Mouse (Mus musculus) layer of hippocampus, adult 18-20 months (tissue): ENCODE measurements around the gene Mdm2. TPM values are rescaled to one million over a fixed set of nuclear protein-coding genes. Genes with fewer than 3 reads are reported as not detected.
A peak's percentile ranks its signal among the peaks of the same experiment; 100 is the strongest.
"Not testable (repeated sequence)": the region's sequence is repeated elsewhere in the genome, so short reads cannot be mapped to it uniquely, and the experiment has no call there.

ENCODE experiments used
- DNase-seq, 2 experiments: peaks; one replicate each; pipeline ENCODE4 v3.0.0; 2022; ENCODE audit warnings: low spot score in 2 of 2
- total RNA-seq, 2 experiments: library from RNA; stranded (reverse); gene quantifications; 2 replicates each; pipeline ENCODE4 v1.2.3; 2021

The Mdm2 gene
- total RNA-seq, 2 experiments from 2014 or later = 54.3 to 61.9 TPM

DNA sequence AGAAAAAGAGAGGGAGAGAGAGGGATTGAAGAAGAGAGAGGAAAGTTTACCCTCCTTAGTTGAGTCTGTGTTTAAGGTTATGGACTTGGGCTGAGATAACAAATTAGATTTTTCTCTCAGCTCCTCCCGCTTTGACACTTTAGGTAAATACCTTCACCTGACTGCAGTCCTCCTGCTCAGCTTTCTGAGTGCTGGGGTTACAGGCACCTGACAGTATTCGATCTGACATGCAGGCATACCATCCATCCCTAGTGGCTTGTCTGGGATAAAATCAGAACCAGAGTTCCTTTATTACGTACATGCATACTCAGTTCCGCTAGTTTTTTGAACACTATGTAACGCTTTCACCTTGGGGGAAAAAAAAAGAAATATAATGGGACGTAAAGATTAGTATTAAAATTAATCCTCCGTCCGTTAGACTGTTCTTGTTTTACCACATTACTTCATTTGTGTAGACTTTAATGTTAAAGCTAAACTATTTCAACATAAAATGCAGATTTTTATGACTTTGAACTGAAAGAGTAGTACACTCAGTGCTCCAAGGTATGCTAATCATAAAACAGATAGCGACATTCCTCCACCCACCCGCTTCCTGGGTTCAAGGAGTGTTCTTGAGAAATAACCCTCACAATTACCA, 38.6 kb upstream of the Mdm2 start:
- no peak for DNase-seq

DNA sequence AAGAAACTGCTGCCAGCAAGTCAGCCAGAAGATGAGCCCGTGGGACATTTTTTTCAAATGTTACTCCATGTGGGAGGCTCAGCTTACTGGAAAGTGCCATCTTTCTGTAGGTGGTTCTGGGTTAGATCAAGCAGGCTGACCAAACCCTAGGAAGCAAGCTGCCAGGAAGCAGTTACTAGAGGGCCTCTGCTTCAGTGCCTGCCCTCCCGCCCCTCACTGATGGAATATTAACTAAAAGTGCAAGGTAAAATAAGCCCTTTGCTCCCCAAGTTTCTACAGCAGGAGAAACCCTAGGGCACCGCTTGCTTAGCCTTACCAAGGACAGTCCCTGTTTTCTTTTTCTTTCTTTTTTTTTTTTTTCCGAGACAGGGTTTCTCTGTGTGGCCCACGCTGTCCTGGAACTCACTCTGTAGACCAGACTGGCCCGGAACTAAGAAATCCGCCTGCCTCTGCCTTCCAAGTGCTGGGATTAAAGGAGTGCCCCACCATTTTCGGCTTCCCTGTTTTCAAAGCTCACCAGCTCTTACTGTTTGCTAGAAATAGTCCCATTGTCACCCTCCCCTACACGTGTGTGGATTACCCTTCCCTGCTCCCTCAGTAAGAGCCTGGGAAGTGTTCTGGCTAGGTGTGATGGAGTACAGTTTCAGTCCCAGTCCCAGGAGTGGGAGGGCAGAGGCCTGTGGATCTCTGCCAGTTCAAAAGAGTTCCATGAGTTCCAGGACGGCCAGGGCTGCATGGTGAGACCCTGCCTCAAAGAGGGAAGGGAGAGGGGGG, 37.9 kb upstream of the Mdm2 start:
- DNase-seq = no peak

DNA sequence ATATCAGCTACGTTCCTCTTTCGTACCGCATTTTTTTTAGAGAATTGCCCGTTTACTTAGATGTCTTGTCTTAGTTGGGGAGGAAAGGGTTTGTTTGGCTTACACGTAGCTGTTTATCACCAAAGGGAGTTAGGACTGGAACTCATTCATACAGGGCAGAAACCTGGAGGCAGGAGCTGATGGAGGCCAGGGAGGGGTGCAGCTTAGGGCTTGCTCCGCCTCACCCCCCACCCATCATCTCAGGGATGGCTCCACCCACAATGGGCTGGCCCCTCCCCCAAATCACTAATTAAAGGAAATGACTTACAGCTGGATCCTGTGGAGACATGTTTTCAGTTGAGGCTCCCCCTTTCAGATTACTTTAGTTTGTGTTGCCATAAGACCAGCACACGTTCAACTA, 37.2 kb upstream of the Mdm2 start:
- DNase-seq = no peak

DNA sequence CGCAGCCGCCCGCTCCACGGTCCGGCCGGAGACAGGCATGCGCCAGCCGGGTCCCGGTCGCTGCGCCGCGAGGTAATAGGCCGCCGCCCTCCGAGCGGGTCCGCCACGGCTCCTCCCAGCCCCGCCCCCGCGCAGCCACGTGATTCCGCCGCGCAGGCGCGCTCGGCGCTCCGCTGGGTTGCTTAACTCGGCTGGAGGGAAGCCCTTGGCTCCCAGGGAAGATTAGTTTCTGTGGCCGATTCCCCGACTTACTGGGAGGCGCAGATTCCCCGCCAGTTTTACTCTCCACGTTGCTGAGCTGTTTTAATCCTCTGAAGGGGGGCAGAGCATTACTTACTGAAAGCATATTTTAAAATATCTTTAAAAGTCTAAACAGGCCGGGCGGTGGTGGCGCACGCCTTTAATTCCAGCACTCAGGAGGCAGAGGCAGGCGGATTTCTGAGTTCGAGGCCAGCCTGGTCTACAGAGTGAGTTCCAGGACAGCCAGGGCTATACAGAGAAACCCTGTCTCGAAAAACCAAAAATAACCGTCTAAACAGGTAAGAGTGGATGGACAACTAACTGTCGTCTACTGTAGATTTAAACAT, 35.8 kb upstream of the Mdm2 start, which contains the start of gene Slc35e3:
Gene Slc35e3 (minus strand): TSS at position 69 of the 587 bp plus-strand sequence.
- DNase-seq = peak; percentile 94 to 95

DNA sequence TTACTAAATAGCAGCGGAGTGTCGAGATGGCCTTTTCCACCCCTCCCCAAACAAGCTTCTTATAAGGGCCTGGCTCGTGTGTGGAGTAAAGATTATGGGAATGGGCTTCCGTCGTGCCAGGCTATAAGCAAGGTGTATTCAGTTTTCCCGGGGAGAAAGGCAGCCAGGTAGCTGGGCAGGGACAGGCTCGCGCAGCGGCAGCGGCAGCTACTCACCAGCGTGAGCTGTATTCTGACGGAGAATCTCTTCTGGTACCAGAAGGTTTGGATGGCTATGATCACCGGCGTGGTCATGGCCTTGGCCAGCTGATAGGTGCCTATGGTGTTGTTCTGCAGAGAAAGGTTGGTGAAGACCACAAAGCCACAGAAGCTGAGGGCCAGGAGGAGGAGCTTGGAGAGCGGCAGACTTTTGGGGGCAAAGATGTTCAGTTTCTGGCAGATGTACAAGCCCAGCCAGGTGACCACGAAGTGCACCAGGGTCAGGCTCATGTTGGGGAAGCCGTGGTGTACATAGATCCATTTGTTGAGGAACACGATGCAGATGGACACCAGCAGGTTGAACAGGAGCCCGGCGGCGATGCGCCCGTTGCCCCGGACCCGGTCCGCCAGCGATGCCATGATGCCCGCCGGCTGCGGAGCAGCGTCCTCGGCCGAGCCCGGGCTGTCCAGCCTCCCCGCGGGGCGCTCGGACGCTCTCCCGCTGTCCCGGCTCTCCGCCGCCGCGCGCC, 35.2 kb upstream of the Mdm2 start:
- DNase-seq = not testable (repeated sequence)

DNA sequence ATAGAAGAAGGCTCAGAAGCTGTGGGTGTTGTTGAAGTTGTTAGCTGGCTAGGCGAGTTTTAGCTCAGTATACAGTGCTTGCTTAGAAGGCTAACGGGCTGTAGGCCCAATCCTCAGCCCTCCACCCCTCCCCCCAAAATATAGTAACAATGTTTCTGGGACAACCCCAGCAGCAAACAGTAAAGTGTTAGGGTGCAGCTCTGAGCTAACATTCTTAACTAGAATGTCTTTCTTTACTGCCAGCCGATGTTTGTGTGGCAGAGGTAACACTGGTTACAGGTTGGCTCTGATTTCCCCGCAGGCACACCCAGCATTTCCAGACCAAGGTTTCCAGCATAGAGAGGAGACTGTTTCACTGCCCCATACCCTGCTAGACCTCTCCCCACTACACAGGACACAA, 33.4 kb upstream of the Mdm2 start:
- no peak for DNase-seq

DNA sequence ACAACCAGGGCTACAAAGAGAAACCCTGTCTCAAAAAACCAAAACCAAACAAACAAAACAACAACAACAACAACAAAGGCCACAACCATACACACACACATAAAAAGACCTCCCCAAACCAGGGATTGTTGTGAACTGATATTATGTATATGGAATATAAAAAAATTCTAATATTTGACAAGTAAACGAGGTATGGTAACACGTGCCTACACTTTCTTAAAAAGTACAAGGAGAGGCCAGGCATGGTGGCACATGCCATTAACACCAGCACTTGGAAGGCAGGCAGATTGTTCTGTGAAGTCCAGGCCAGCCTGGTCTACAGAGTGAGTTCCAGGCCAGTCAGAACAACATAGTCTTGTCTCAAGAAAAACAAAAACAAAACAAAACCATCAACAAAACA, 32.6 kb upstream of the Mdm2 start:
- no peak for DNase-seq

DNA sequence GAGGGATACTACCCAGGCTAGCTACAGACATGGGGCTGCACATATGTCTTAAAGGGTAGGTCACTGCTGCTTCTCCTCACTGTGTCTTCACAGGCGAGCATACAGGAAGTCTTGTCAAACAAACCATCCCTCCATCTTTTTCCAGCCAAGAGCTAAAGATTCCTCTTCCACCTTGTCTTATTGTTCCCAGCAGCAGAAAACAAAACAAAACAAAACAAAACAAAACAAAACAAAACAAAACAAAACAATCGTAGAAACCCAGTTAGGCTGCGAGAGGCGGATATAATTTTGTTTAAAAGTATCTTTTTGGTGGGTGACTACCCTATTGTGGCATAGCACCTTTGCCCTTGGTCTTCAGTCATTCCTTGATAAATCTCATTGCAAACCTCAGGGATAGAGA, 32.1 kb upstream of the Mdm2 start:
- no peak for DNase-seq

DNA sequence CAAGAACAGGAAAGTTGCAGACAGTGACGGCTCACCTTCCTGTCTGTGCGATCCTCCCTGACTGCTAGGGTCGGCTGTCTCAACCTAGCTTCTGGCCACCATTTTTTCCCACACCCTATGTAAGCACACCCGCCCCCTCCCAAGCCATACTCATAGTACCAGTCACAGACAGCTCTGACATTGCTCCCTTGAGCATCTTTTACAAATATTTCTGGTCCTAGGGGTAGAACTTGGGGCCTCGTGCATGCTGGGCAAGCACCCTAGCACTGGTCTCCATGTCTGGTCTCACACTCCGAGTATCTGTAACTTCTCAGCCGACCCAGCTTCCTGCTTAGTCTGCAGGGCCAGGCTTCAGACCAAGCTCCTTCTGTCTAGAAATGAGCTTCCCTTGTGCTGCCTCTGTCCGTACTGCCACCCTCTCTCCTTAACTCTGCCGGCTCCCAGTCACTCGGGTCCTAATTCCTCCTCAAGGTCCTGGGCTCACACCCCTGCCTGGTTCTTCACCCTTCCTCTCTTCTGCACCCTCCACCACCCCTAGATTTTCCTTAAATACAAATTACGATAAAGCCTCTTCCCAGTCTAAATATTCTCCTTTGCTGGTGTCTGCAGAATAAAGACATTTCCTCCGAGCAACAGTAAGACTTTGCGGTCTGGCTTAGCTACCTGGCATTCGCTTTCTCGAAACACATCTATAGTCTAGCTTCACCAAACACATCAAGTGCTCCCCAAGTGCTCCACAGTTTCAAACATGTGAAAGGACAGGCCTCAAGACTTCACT, 31.3 kb upstream of the Mdm2 start:
- DNase-seq = no peak

DNA sequence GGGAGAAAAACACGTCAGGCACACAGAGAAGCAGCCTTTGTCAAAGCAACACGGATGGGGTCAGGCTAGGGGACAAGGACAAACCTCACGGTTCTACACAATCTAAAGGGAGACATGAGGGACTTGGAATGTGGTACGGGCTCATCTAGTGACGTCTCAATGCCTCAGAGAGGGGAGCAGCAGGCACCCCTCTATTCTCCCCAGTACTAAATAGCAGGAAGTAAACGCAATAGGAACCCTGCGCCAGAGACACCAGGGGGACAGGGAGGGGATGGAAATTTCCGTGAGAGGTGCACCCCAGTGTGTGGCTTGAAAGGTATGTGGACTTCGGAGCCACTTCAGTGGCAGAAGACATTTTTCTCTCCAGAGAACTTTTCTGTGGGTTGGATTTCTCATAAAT, 30.4 kb upstream of the Mdm2 start:
- DNase-seq = no peak

DNA sequence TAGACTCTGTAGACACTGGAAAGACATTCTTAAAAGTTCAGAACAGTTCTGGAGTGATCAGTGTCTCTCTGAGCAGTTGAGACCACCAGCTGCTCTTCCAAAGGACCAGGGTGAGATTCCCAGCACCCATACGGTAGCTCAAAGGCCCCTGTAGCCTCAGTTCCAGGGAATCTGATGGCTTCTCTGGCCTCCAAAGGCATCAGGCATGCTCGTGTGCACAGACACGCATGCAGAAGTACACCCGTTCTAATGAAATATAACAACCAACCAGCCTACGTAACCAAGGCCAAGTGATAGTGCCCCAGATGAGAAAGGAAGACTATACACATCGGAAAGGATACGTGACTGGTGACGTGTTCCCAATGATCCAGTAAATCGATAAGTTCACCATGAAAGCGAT, 29.6 kb upstream of the Mdm2 start:
- DNase-seq = no peak

DNA sequence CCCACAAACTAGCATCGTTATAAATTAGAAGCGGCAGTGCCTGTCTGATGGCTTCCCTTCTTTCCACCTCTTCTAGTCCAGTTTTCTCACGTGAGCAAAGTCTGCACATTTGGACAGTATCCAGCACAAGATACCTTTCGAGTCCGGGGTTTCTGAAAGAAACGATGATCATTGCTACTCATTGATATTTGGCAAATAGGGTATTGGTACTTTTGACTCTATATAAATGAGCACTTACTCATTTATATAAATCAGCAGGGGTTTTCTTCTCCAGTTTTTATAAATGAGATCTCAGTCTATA, 29.0 kb upstream of the Mdm2 start:
- no peak for DNase-seq

DNA sequence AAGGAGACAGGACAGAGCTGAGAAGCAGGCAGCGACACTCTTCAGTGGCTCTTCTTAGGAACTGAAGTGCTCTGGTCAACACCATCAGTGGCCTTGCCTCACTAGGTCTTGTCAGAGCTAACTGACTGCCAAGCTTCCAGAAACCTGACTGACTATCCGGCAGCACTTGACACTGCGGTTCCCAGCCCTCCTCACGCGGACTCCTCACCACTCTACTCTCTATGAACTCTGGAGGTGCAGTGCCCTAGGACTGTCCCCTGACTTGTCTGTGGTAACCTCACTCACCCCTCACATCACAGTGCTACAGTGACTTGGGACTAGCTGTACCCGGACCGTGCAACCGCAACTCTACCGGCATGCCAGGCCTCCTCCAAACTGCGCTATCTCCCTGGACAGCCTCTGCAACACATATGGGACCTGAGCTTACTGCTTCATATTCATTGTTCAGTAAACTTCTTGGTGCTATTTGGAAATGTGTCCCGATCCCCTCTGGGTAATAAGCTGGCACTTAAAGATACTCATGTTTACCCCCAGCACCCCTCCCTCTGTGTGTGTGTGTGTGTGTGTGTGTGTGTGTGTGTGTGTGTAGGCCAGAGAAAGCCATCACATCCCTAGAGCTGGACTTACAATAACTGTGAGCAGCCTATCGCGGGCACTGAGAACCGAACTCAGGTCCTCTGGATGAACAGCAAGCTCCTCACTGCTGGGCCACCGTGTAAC, 28.5 kb upstream of the Mdm2 start:
- DNase-seq = no peak

DNA sequence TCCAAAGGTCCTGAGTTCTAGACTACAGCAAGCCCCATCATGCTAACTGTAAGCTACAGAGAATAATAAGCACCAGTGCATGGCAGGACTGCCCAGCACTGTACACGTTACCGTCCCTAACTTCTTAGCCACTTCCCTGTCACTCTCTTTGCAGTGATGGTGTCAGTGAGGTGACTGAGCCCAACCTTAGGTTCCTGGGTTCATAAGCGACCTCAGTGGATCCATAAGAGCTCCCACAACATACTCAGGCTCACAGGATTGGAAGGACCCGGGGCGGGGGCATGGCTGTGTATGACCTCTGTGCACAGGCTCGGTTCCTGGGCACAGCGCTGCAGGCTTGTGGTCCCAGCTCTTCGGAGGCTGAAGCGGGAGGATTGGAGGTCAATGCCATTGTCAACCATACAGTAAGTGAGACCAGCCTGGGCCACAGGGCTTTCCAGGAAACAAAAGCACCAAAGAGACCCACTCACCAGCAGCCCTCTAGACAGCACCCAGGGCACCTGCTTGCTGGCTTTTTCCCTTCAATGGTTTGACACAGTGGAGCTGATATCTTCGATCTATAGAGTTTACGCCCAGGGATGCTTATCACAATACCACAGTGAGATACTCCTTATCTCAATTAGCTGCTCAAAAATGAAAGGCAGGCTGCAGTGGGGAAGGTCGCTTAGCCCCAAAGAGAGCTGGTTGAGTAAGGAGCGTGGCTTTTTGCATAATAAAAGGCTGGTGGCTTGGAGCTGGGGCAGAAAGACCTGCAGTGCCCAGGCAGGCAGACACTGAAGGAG, 27.8 kb upstream of the Mdm2 start:
- no peak for DNase-seq

DNA sequence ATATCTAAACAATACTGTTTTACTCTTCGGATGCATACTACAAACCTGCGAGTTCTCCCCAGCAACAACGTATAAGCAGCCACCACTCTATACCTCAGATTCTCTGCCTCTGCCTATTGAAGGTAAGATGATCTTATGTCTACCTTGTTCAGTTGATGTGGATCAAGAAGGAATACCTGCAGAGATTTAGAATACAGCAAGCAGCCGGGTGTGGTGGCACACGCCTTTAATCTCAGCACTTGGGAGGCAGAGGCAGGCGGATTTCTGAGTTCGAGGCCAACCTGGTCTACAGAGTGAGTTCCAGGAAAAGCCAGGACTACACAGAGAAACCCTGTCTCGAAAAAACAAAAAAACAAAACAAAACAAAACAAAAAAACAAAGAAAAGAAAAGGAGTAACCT, 26.9 kb upstream of the Mdm2 start:
- not testable (repeated sequence) for DNase-seq

DNA sequence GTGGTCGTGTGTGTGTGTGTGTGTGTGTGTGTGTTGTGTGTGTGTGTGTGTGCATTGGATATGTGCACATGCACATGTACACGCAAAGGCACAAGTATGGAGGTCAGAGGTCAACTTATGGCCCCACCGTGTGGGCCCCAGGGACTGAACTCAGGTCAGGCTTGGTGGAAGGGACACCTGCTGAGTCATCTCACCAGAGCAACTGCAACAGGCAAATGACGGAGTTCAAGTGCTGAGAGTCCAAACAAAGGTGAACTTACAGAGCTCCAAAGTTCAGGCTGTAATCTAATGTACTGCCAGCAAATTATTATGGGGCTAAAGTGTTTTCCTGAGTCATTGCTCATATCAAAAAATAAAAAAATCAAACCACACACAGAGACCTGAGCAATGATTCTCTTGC, 26.5 kb upstream of the Mdm2 start:
- no peak for DNase-seq

DNA sequence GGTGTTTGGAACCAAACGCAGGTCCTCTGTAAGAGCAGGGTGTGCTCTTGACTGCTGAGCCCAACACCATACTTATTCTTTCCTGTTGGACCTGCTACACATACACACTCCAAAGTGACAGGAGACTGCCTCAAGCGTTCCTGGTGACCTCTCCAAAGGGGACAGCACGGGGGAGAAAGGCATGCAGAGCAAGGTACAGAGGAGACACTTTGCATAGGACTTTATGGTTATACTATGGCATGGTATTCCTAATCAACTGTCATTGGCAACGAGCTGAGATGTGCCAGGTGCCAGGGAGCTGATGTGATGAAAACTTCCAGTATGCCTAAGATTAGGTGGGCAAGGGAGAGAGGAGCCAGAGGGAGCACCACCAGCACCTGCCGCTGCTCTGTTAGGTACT, 26.0 kb upstream of the Mdm2 start:
- no peak for DNase-seq

DNA sequence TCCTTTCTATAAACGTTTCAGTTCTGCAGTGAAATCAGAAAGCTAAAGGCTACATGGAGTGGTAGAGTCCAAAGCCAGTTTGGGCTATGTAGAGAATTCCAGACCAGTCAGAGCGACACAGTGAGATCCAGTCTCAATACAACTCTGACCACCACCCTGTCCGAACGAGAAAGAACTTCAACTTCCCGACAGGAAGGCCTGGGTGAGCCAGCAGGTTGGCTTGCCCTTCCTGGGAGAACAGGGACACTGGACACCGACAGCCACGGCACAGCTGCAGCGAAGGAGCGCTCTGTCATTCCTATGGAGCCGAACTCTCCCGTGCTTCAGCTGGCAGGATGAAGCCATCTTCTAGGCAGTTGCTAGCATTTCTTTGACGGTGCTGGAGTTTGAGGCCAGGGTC, 24.8 kb upstream of the Mdm2 start:
- not testable (repeated sequence) for DNase-seq

DNA sequence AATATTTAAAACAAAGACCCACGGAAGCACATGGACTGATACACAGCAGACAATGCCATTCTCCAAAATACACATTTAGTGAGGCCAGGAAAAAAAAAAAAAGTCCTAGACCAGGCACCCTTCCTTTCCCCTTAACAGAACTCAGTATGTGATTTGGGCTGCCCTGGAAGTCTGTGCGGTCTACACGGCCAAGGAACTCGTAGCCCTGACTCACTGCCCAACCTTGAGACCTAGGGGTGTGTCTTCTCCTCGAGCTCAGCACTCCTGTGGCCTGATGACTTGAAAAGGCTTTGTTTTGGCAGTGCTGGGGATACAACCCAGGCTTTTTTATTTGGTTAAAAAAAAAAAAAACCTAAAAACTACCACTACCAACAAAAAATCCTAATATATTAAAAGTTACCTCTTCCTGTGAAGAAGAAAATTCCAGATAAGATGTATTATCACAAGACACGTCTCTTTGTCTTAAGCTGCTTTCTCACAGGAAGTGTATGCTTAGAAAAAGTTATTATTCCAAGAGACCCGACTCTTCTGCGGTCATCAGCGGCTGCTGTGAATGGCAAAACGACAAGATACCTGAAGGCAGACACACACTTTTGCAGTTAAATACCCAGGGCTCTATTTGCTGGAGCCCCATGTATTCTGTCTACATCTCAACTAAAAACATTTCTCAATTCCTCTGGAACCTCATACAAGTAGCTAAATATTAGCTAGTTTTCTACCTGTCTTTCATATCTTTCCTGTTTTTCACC, 23.7 kb upstream of the Mdm2 start:
- not testable (repeated sequence) for DNase-seq
